Comparison of ENCODE assay signal across 9 mouse cellular contexts in genomic region chr2:121357494-121357893, GRCm38 (mm10). TPM values are rescaled to one million over a fixed set of nuclear protein-coding genes. Genes with fewer than 3 reads are reported as not detected.
A peak's percentile ranks its signal among the peaks of the same experiment; 100 is the strongest.
DNase-seq lines count a peak whose midpoint lies in the region; ATAC-seq lines count a peak whose summit lies in the region.
"Had no signal": no experiment of that assay in that cellular context is flagged by ENCODE, and none has a peak within 500 bp of the region (broad histone marks: within the 10 kb centered on the region; RNA-seq: fewer than 3 reads in every experiment).

Gene Ckmt1, plus strand, starts transcription at chr2:121357714.

- H3K4me1 ChIP-seq in heart, embryonic 13.5 days, result peaks cover 28% of the 10 kb centered on the region
- H3K4me1 ChIP-seq in hindbrain, embryonic 15.5 days (replicated peaks), result peaks cover 25% of the 10 kb centered on the region
- peaks cover 21% of the 10 kb centered on the region for H3K4me1 ChIP-seq in liver, embryonic 12.5 days

- H3K27me3 ChIP-seq in heart, embryonic 13.5 days (replicated peaks), result peaks cover 59% of the 10 kb centered on the region
- no peaks in the 10 kb centered on the region for H3K27me3 ChIP-seq in hindbrain, embryonic 15.5 days
- peaks cover 76% of the 10 kb centered on the region for H3K27me3 ChIP-seq in liver, embryonic 12.5 days (replicated peaks)

- ATAC-seq in heart, embryonic 13.5 days (ENCODE audit: extremely low read depth, insufficient number of reproducible peaks, low FRiP score, low TSS enrichment), result no peak
- no peak for ATAC-seq in hindbrain, embryonic 15.5 days (ENCODE audit: low FRiP score, low read depth)
- ATAC-seq in liver, embryonic 12.5 days, result no peak

- peak within 1 kb of the TSS; percentile 40 for H3K4me2 ChIP-seq in heart, embryonic 13.5 days
- H3K4me2 ChIP-seq in hindbrain, embryonic 15.5 days, result peak within 1 kb of the TSS; percentile 61
- H3K4me2 ChIP-seq in liver, embryonic 12.5 days, result peak within 1 kb of the TSS; percentile 24; the same call in 1 of the 2 replicates

- WGBS in heart, embryonic 13.5 days, result 43% methylated on average over 5 of the region's 5 CpGs
- 67% methylated on average over 5 of the region's 5 CpGs for WGBS in hindbrain, embryonic 15.5 days
- 54% methylated on average over 5 of the region's 5 CpGs for WGBS in liver, embryonic 12.5 days (ENCODE audit: insufficient replicate concordance)

- H3K9ac ChIP-seq in heart, embryonic 13.5 days, result no peak within 1 kb of the TSS
- H3K9ac ChIP-seq in hindbrain, embryonic 15.5 days, result peak within 1 kb of the TSS; percentile 71
- H3K9ac ChIP-seq in liver, embryonic 12.5 days, result no peak within 1 kb of the TSS

- H3K9me3 ChIP-seq in heart, embryonic 13.5 days, result no peaks in the 10 kb centered on the region
- no peaks in the 10 kb centered on the region for H3K9me3 ChIP-seq in hindbrain, embryonic 15.5 days
- no peaks in the 10 kb centered on the region for H3K9me3 ChIP-seq in liver, embryonic 12.5 days (replicated peaks)

- no peaks in the 10 kb centered on the region for H3K36me3 ChIP-seq in heart, embryonic 13.5 days
- no peaks in the 10 kb centered on the region for H3K36me3 ChIP-seq in hindbrain, embryonic 15.5 days
- no peaks in the 10 kb centered on the region for H3K36me3 ChIP-seq in liver, embryonic 12.5 days

- H3K27ac ChIP-seq in heart, embryonic 13.5 days (replicated peaks), result no peak within 1 kb of the TSS
- H3K27ac ChIP-seq in hindbrain, embryonic 15.5 days (replicated peaks), result peak within 1 kb of the TSS; percentile 85
- no peak within 1 kb of the TSS for H3K27ac ChIP-seq in liver, embryonic 12.5 days

- peak within 1 kb of the TSS; percentile 25 for H3K4me3 ChIP-seq in heart, embryonic 13.5 days
- peak within 1 kb of the TSS; percentile 47 for H3K4me3 ChIP-seq in hindbrain, embryonic 15.5 days
- H3K4me3 ChIP-seq in liver, embryonic 12.5 days, result no peak within 1 kb of the TSS

- no peak for DNase-seq in heart, adult 9 months (ENCODE audit: low spot score in 2 of 2)
- peak; percentile 52 for DNase-seq in R1 (ENCODE audit: low read depth, low spot score)
- no peak for DNase-seq in gastrocnemius, adult 18-20 months (ENCODE audit: low spot score)
- DNase-seq in frontal cortex, postnatal 10 days (ENCODE audit: low spot score in 2 of 2), result no peak
- DNase-seq in thymus, postnatal 0 days (ENCODE audit: low spot score), result no peak

RNA-seq across cellular contexts. Expression of gene Ckmt1, which starts in this region (rescaled TPM):
- 0.37 and 0.47 TPM in 2 replicates for polyA plus RNA-seq in heart, embryonic 13.5 days (2015; fragmentation: Nextera tagmentation; extraction: Ambion mirVana)
- 99.5 and 107 TPM in 2 replicates for polyA plus RNA-seq in hindbrain, embryonic 15.5 days (2015; fragmentation: Nextera tagmentation; extraction: Ambion mirVana)
- polyA plus RNA-seq in liver, embryonic 12.5 days (2016; fragmentation: Nextera tagmentation; extraction: Ambion mirVana), result 0.16 TPM in 1 of 2 replicates, not detected in the other
- total RNA-seq in gastrocnemius, adult 18-20 months (2021), result not detected
- 5.9 and 7.0 TPM in 2 replicates for polyA plus RNA-seq in thymus, postnatal 0 days (2015; fragmentation: Nextera tagmentation; extraction: Ambion mirVana)
- total RNA-seq: MEL had no signal

Comparison
In these comparisons a context has a peak if more than half of its experiments do, and no peak if none do; other contexts are left out.
1. RNA of gene Ckmt1 (polyA plus RNA-seq): 99.5 to 107 TPM in hindbrain, embryonic 15.5 days; 5.9 to 7.0 TPM in thymus, postnatal 0 days, 0.37 to 0.47 TPM in heart, embryonic 13.5 days and 0.16 TPM in liver, embryonic 12.5 days; every median in the first group is over 10 times any median in the second.
2. Peak in every context shown above with its lines, with median percentiles within 50 percentile points of each other: H3K4me2 ChIP-seq.